ENCODE assay signal across 13 mouse cellular contexts in the genomic region with DNA sequence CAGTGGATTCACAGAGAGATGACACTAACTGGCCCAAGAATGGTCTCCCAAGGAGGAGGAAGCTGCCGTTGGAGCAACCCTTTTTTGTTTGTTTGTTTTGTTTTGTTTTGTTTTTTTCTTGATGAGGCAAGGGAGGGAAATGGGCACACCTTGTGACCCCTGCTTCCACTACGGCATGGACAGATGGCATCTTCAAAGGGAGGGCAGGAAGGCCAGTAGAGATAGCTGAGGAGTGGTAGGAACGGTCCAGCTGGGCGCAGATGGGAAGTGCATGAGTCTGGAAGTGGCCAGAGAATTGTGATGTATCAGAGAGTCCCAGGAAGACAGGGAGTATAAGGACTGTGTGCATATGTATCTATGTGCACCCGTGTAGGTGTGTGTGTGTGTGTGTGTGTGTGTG.
"Had no signal": no experiment of that assay in that cellular context is flagged by ENCODE, and none has a peak within 500 bp of the region (broad histone marks: within the 10 kb centered on the region; RNA-seq: fewer than 3 reads in every experiment).

No protein-coding gene starts in this region.

- DNase-seq: gastrocnemius, postnatal 14 days; gastrocnemius, postnatal 36 days; heart, adult 11 months; heart, adult 2 months; heart, postnatal 14 days; heart, postnatal 36 days; kidney, adult 11 months; kidney, adult 2 months; kidney, adult 9 months; kidney, postnatal 14 days; kidney, postnatal 36 days; layer of hippocampus, adult 9-11 months; layer of hippocampus, postnatal 36 days had no signal
